Mouse (Mus musculus) spleen, adult 18-20 months (tissue): ENCODE results near the gene Pebp1.
A peak's percentile ranks its signal among the peaks of the same experiment; 100 is the strongest.
"Not testable (repeated sequence)": the region's sequence is repeated elsewhere in the genome, so short reads cannot be mapped to it uniquely, and the experiment has no call there.

Experiments used
- DNase-seq, 2 experiments: peaks; one replicate each; pipeline ENCODE4 v3.0.0; 2022; ENCODE audit warnings: mixed read lengths in 2 of 2

The Pebp1 gene

GRCm38 (mm10) chr5:117286831-117287822, at the start of gene Pebp1:
Gene Pebp1 (minus strand): TSS chr5:117287625.
- DNase-seq = peak; percentile 90 to 94

GRCm38 (mm10) chr5:117330457-117330856, 43.0 kb upstream of the Pebp1 start:
- no peak for DNase-seq

GRCm38 (mm10) chr5:117326408-117326807, 39.0 kb upstream of the Pebp1 start:
- no peak for DNase-seq

- DNase-seq = no peak
Measured at GRCm38 (mm10) chr5:117323751-117324150, 36.3 kb upstream of the Pebp1 start.

- peak; percentile 43 to 61 for DNase-seq
Measured at GRCm38 (mm10) chr5:117318741-117319629, 31.6 kb upstream of the Pebp1 start, which contains the start of gene Vsig10. Gene Vsig10 (plus strand): TSS chr5:117319083.

GRCm38 (mm10) chr5:117314587-117315428, 27.4 kb upstream of the Pebp1 start:
- DNase-seq = no peak

GRCm38 (mm10) chr5:117313909-117314308, 26.5 kb upstream of the Pebp1 start:
- no peak for DNase-seq

- DNase-seq = peak in 1 of 2 experiments; percentile 46
Measured at GRCm38 (mm10) chr5:117313420-117313819, 26.0 kb upstream of the Pebp1 start.

- peak; percentile 49 to 75 for DNase-seq
Measured at GRCm38 (mm10) chr5:117307699-117308098, 20.3 kb upstream of the Pebp1 start.

- DNase-seq = no peak
Measured at GRCm38 (mm10) chr5:117306826-117307225, 19.4 kb upstream of the Pebp1 start.

- DNase-seq = no peak
Measured at GRCm38 (mm10) chr5:117305754-117306153, 18.3 kb upstream of the Pebp1 start.

- peak; percentile 32 to 80 for DNase-seq
Measured at GRCm38 (mm10) chr5:117304947-117305346, 17.5 kb upstream of the Pebp1 start.

GRCm38 (mm10) chr5:117303691-117304579, 16.5 kb upstream of the Pebp1 start:
- DNase-seq = no peak

- no peak for DNase-seq
Measured at GRCm38 (mm10) chr5:117302899-117303298, 15.5 kb upstream of the Pebp1 start.

GRCm38 (mm10) chr5:117295011-117295410, 7.6 kb upstream of the Pebp1 start:
- DNase-seq = no peak

- DNase-seq = not testable (repeated sequence)
Measured at GRCm38 (mm10) chr5:117293776-117294175, 6.4 kb upstream of the Pebp1 start.

- DNase-seq = no peak
Measured at GRCm38 (mm10) chr5:117292547-117292946, 5.1 kb upstream of the Pebp1 start.

GRCm38 (mm10) chr5:117291312-117291711, 3.9 kb upstream of the Pebp1 start:
- no peak for DNase-seq

GRCm38 (mm10) chr5:117290081-117290480, 2.7 kb upstream of the Pebp1 start:
- DNase-seq = no peak

- no peak for DNase-seq
Measured at GRCm38 (mm10) chr5:117289646-117290045, 2.2 kb upstream of the Pebp1 start.

- DNase-seq = no peak
Measured at GRCm38 (mm10) chr5:117286286-117286685, 1.1 kb downstream of the Pebp1 start.
